Comparison of ENCODE assay signal across 26 mouse cellular contexts in the genomic region with DNA sequence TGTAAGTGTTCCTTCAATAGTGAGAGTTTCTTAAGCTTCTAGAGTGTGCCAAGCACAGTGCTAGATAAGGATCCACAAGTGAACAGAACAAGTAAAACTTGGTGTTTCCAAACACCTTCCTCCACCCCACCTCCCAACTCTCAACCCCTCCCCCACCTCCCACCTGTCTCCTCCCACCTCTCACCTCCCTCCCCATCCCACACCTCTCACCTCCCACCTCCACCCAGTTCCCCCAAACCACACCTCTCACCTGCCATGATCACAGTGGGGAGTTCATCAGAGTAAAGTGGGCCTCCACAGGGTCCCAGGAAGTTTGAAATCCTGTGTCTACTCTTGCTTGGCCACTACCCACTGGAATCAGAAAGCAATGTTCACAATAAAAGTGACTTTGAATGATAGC. TPM values are rescaled to one million over a fixed set of nuclear protein-coding genes. Genes with fewer than 3 reads are reported as not detected.
A peak's percentile ranks its signal among the peaks of the same experiment; 100 is the strongest.
DNase-seq lines count a peak whose midpoint lies in the region; ATAC-seq and TF ChIP-seq lines count a peak whose summit lies in the region.
"Had no signal": no experiment of that assay in that cellular context is flagged by ENCODE, and none has a peak within 500 bp of the region (broad histone marks: within the 10 kb centered on the region; RNA-seq: fewer than 3 reads in every experiment).

No protein-coding gene starts in this region.

- H3K4me1 ChIP-seq in heart, adult 2 months (ENCODE audit: control insufficient read depth, insufficient read depth, low read length): no peaks in the 10 kb centered on the region
- peaks cover 8% of the 10 kb centered on the region for H3K4me1 ChIP-seq in liver, postnatal 0 days (ENCODE audit: insufficient read depth)
- peaks cover 54% of the 10 kb centered on the region for H3K4me1 ChIP-seq in bone marrow macrophage, adult 2 months (ENCODE audit: control insufficient read depth, insufficient read depth, low read length)

- no peak for TF ChIP-seq POLR2A in heart, adult 2 months (IDR thresholded peaks at IDR 0.05; ENCODE audit: insufficient read depth, low read depth, low read length)
- TF ChIP-seq POLR2A in bone marrow macrophage, adult 2 months (IDR thresholded peaks at IDR 0.05; ENCODE audit: borderline replicate concordance, low read depth, low read length): no peak

- H3K36me3 ChIP-seq in heart, adult 2 months (ENCODE audit: control insufficient read depth, insufficient read depth, low read length): no peaks in the 10 kb centered on the region
- no peaks in the 10 kb centered on the region for H3K36me3 ChIP-seq in liver, postnatal 0 days (replicated peaks; ENCODE audit: insufficient read depth, low read length)
- H3K36me3 ChIP-seq: embryonic facial prominence, embryonic 13.5 days; embryonic facial prominence, embryonic 15.5 days; forebrain, embryonic 10.5 days; forebrain, embryonic 12.5 days had no signal

- H3K4me2 ChIP-seq in liver, postnatal 0 days (ENCODE audit: low read depth, low read length): no peak overlapping the region
- H3K4me2 ChIP-seq: embryonic facial prominence, embryonic 13.5 days; embryonic facial prominence, embryonic 15.5 days; forebrain, embryonic 12.5 days had no signal

- no peak overlapping the region for H3K27ac ChIP-seq in heart, adult 2 months
- peak overlapping the region; percentile 51; the same call in 1 of the 2 replicates for H3K27ac ChIP-seq in liver, postnatal 0 days (ENCODE audit: low read depth)
- peak overlapping the region; percentile 89 for H3K27ac ChIP-seq in bone marrow macrophage, adult 2 months (ENCODE audit: insufficient read depth, low read depth, low read length)
- H3K27ac ChIP-seq: embryonic facial prominence, embryonic 13.5 days; embryonic facial prominence, embryonic 15.5 days; forebrain, embryonic 10.5 days; forebrain, embryonic 12.5 days had no signal

- DNase-seq in heart, adult 11 months: peak; percentile 86
- no peak for DNase-seq in heart, adult 2 months
- no peak for DNase-seq in liver, postnatal 0 days
- DNase-seq in liver: no peak
- peak; percentile 62 for DNase-seq in R1 (ENCODE audit: low read depth, low spot score)
- DNase-seq: adrenal gland, adult 8-10 months; adrenal gland, postnatal 36 days; B cell, adult 2 months; cerebellum, adult 11-12 months; cerebellum, adult 8-10 months; cerebellum, adult 9-11 months; cerebellum, postnatal 14 days; cerebellum, postnatal 36 days; embryo, embryonic 11 days had no signal

- no peak for TF ChIP-seq EP300 in heart, adult 2 months (IDR thresholded peaks at IDR 0.05; ENCODE audit: insufficient read depth, low read depth, low read length)
- TF ChIP-seq EP300 in liver, postnatal 0 days (IDR thresholded peaks at IDR 0.05; ENCODE audit: low read depth): no peak

- no peaks in the 10 kb centered on the region for H3K9me3 ChIP-seq in liver, postnatal 0 days (ENCODE audit: low read length)
- H3K9me3 ChIP-seq: embryonic facial prominence, embryonic 13.5 days; embryonic facial prominence, embryonic 15.5 days; forebrain, embryonic 10.5 days; forebrain, embryonic 12.5 days had no signal

- no peak for ATAC-seq in liver, postnatal 0 days
- ATAC-seq in CD4-positive, CD25-positive, alpha-beta regulatory T cell, adult 4 months: no peak
- no peak for ATAC-seq in megakaryocyte progenitor cell, adult 5-6 weeks (replicated peaks; ENCODE audit: poor library complexity)
- ATAC-seq: activated CD4-positive, CD25-positive, alpha-beta regulatory T cell, adult 4 months; forebrain, embryonic 14.5 days; forebrain, embryonic 16.5 days had no signal

- H3K4me3 ChIP-seq in heart, adult 2 months: no peak overlapping the region
- H3K4me3 ChIP-seq in liver, postnatal 0 days (ENCODE audit: low read depth, low read length): no peak overlapping the region
- H3K4me3 ChIP-seq in bone marrow macrophage, adult 2 months (ENCODE audit: insufficient read depth, low read length): no peak overlapping the region
- H3K4me3 ChIP-seq: embryonic facial prominence, embryonic 13.5 days; embryonic facial prominence, embryonic 15.5 days; erythroblast, embryonic 14.5 days; forebrain, embryonic 10.5 days; forebrain, embryonic 12.5 days had no signal

- H3K79me2 ChIP-seq in heart, adult 2 months (replicated peaks; ENCODE audit: control insufficient read depth, insufficient read depth, low read length): no peaks in the 10 kb centered on the region

- H3K27me3 ChIP-seq in heart, adult 2 months (ENCODE audit: control insufficient read depth, insufficient read depth, low read length): no peaks in the 10 kb centered on the region
- no peaks in the 10 kb centered on the region for H3K27me3 ChIP-seq in liver, postnatal 0 days (ENCODE audit: insufficient read depth, low read length)

- intact Hi-C loops in heart, adult 2 months (cut with DNase I): no loop called here

- no peak for TF ChIP-seq CTCF in heart, adult 2 months (IDR thresholded peaks at IDR 0.05)
- no peak for TF ChIP-seq CTCF in liver, postnatal 0 days (IDR thresholded peaks at IDR 0.05; ENCODE audit: low read depth)
- TF ChIP-seq CTCF in bone marrow macrophage, adult 2 months (IDR thresholded peaks at IDR 0.05; ENCODE audit: low read depth, low read length): no peak

- H3K9ac ChIP-seq in heart, adult 2 months (ENCODE audit: low read depth, low read length): no peak overlapping the region
- no peak overlapping the region for H3K9ac ChIP-seq in liver, postnatal 0 days (replicated peaks)
- H3K9ac ChIP-seq: embryonic facial prominence, embryonic 13.5 days; embryonic facial prominence, embryonic 15.5 days; forebrain, embryonic 12.5 days had no signal

RNA-seq across cellular contexts. Expression of gene Slc37a1, which starts 3.7 kb away (rescaled TPM):
- total RNA-seq in heart, adult 2 months (2021): 1 to 10 TPM; 7.3 to 9.1 TPM
- polyA plus RNA-seq in heart, adult 2 months (2012; rRNA removed): 18.7 and 19.7 TPM in 2 replicates
- polyA plus RNA-seq in liver, postnatal 0 days (2015; fragmentation: Nextera tagmentation; extraction: Ambion mirVana): 4.3 and 4.5 TPM in 2 replicates
- 7.5 and 11.6 TPM in 2 replicates for polyA plus RNA-seq in bone marrow macrophage, adult 2 months (2012; ENCODE audit: insufficient read depth, insufficient read length, missing spikeins)
- 10 to 100 TPM; 29.9 to 42.6 TPM for polyA plus RNA-seq in CD4-positive, CD25-positive, alpha-beta regulatory T cell, adult 4 months (2017; shearing (Covaris generic))
- 9.8 TPM in 2 replicates for total RNA-seq in megakaryocyte progenitor cell, adult 5-6 weeks (2015)
- total RNA-seq in megakaryocyte progenitor cell, adult 5-6 weeks (2017): 6.2 and 8.3 TPM in 2 replicates

RNA-seq across cellular contexts. Expression of gene Rsph1, which starts 13.1 kb away (rescaled TPM):
- total RNA-seq in heart, adult 2 months (2021): 1 to 10 TPM in 1 of 2 experiments, under 1 TPM in 1; 0.81 to 1.2 TPM
- polyA plus RNA-seq in heart, adult 2 months (2012; rRNA removed): 0.32 and 1.2 TPM in 2 replicates
- 0.90 and 1.0 TPM in 2 replicates for polyA plus RNA-seq in liver, postnatal 0 days (2015; fragmentation: Nextera tagmentation; extraction: Ambion mirVana)
- not detected in 2 replicates for polyA plus RNA-seq in bone marrow macrophage, adult 2 months (2012; ENCODE audit: insufficient read depth, insufficient read length, missing spikeins)
- 1 to 10 TPM in 1 of 2 experiments, under 1 TPM in 1; 0.52 to 1.1 TPM for polyA plus RNA-seq in CD4-positive, CD25-positive, alpha-beta regulatory T cell, adult 4 months (2017; shearing (Covaris generic))
- 0.72 and 1.4 TPM in 2 replicates for total RNA-seq in megakaryocyte progenitor cell, adult 5-6 weeks (2015)
- total RNA-seq in megakaryocyte progenitor cell, adult 5-6 weeks (2017): 1.8 and 3.0 TPM in 2 replicates
- total RNA-seq: common myeloid progenitor, adult 5-6 weeks had no signal
- polyA plus RNA-seq: erythroblast, embryonic 14.5 days had no signal

Comparison
In these comparisons a context has a peak if more than half of its experiments do, and no peak if none do; other contexts are left out.
1. DNase-seq: peak in heart, adult 11 months (single experiment) and R1 (single experiment); none in heart, adult 2 months (0 of 2), liver, postnatal 0 days (single experiment) and liver (single experiment).